Mouse (Mus musculus): ENCODE measurements around the gene Neu1. TPM values are rescaled to one million over a fixed set of nuclear protein-coding genes. Genes with fewer than 3 reads are reported as not detected.
A peak's percentile ranks its signal among the peaks of the same experiment; 100 is the strongest.
"Not testable (repeated sequence)": the region's sequence is repeated elsewhere in the genome, so short reads cannot be mapped to it uniquely, and the experiment has no call there.

Neu1 gene
- polyA plus RNA-seq, 1 experiment from 2014 or later = 226 TPM

DNA sequence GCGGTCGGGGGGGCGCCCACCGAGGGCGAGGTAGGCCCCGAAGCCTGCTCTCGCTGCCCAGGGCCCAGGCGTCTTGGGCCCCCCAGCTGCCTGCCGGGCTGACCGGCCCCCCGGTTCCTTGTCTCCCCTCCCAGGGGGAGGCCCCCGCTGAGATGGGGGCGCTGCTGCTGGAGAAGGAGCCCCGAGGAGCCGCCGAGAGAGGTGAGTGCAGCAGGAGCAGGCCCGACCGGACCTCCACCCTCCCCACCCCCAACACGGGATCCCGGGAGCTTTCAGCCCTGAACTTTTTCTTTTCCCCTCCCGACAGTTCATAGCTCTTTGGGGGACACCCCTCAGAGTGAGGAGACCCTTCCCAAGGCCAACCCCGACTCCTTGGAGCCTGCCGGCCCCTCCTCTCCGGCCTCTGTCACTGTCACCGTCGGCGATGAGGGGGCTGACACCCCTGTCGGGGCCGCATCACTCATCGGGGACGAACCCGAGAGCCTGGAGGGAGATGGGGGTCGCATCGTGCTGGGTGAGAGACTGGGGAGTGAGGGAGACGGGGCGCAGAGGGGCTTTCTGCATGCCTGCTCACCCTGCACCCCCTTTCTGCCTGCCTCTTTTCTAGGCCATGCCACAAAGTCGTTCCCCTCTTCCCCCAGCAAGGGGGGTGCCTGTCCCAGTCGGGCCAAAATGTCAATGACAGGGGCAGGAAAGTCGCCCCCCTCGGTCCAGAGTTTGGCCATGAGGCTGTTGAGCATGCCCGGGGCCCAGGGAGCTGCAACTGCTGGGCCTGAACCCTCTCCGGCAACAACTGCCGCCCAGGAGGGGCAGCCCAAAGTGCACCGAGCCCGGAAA lies 31.8 kb upstream of the Neu1 start:
- WGBS = under 1% methylated on average over 40 of the region's 45 CpGs
- peaks cover 23% of the 10 kb centered on the region for H3K4me1 ChIP-seq (ENCODE audit: control insufficient read depth, insufficient read depth, low read length)
- peak overlapping the region; percentile 83 for H3K4me2 ChIP-seq (ENCODE audit: low read depth, low read length)
- ATAC-seq = peak; percentile 14; the same call in 1 of the 2 replicates
- no peaks in the 10 kb centered on the region for H3K27me3 ChIP-seq (replicated peaks; ENCODE audit: control insufficient read depth, insufficient read depth, low read length)
- H3K9me3 ChIP-seq (ENCODE audit: control insufficient read depth, low read length) = no peaks in the 10 kb centered on the region
- H3K27ac ChIP-seq (ENCODE audit: low read length) = peak overlapping the region; percentile 94
- peaks cover 19% of the 10 kb centered on the region for H3K36me3 ChIP-seq (ENCODE audit: control insufficient read depth, insufficient read depth, low read length)
- peak overlapping the region; percentile 94 for H3K4me3 ChIP-seq (ENCODE audit: low read length)
- peak overlapping the region; percentile 99 for H3K9ac ChIP-seq (ENCODE audit: low read depth, low read length)

GRCm38 (mm10) chr17:34899890-34900243 lies 31.2 kb upstream of the Neu1 start:
- Histone ChIP-seq H3K9ac (ENCODE audit: low read depth, low read length) (peak overlapping the region; percentile 99), H3K27me3 (replicated peaks; ENCODE audit: control insufficient read depth, insufficient read depth, low read length) (no peaks in the 10 kb centered on the region), H3K4me1 (ENCODE audit: control insufficient read depth, insufficient read depth, low read length) (peaks cover 23% of the 10 kb centered on the region), H3K4me2 (ENCODE audit: low read depth, low read length) (peak overlapping the region; percentile 83), H3K36me3 (ENCODE audit: control insufficient read depth, insufficient read depth, low read length) (peaks cover 19% of the 10 kb centered on the region), H3K27ac (ENCODE audit: low read length) (peak overlapping the region; percentile 94), H3K4me3 (ENCODE audit: low read length) (peak overlapping the region; percentile 94), H3K9me3 (ENCODE audit: control insufficient read depth, low read length) (no peaks in the 10 kb centered on the region)
- WGBS = under 1% methylated on average over 5 of the region's 5 CpGs
- no peak for ATAC-seq

- not testable (repeated sequence) for H3K9ac ChIP-seq (ENCODE audit: low read depth, low read length); H3K4me3 ChIP-seq (ENCODE audit: low read length); H3K9me3 ChIP-seq (ENCODE audit: control insufficient read depth, low read length); H3K27me3 ChIP-seq (replicated peaks; ENCODE audit: control insufficient read depth, insufficient read depth, low read length); H3K4me2 ChIP-seq (ENCODE audit: low read depth, low read length); ATAC-seq; H3K27ac ChIP-seq (ENCODE audit: low read length)
- peaks cover 16% of the 10 kb centered on the region for H3K4me1 ChIP-seq (ENCODE audit: control insufficient read depth, insufficient read depth, low read length)
- H3K36me3 ChIP-seq (ENCODE audit: control insufficient read depth, insufficient read depth, low read length) = peaks cover 23% of the 10 kb centered on the region
Measured at GRCm38 (mm10) chr17:34900826-34901225, 30.2 kb upstream of the Neu1 start.

DNA sequence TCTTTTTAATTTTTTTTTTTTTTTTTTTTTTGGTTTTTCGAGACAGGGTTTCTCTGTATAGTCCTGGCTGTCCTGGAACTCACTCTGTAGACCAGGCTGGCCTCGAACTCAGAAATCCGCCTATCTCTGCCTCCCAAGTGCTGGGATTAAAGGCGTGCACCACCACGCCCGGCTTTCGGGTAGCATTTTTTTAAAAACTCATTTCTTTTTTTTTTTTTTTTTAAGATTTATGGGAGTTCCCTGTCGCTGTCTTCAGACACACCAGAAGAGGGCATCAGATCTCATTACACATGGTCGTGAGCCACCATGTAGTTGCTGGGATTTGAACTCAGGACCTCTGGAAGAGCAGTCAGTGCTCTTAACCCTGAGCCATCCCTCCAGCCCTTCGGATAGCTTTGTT lies 29.1 kb upstream of the Neu1 start:
- not testable (repeated sequence) for H3K27ac ChIP-seq (ENCODE audit: low read length); H3K27me3 ChIP-seq (replicated peaks; ENCODE audit: control insufficient read depth, insufficient read depth, low read length); H3K4me2 ChIP-seq (ENCODE audit: low read depth, low read length); H3K4me1 ChIP-seq (ENCODE audit: control insufficient read depth, insufficient read depth, low read length); H3K9ac ChIP-seq (ENCODE audit: low read depth, low read length); H3K9me3 ChIP-seq (ENCODE audit: control insufficient read depth, low read length); ATAC-seq; H3K4me3 ChIP-seq (ENCODE audit: low read length)
- peaks cover 26% of the 10 kb centered on the region for H3K36me3 ChIP-seq (ENCODE audit: control insufficient read depth, insufficient read depth, low read length)
- WGBS = 85% methylated on average over 9 of the region's 10 CpGs

DNA sequence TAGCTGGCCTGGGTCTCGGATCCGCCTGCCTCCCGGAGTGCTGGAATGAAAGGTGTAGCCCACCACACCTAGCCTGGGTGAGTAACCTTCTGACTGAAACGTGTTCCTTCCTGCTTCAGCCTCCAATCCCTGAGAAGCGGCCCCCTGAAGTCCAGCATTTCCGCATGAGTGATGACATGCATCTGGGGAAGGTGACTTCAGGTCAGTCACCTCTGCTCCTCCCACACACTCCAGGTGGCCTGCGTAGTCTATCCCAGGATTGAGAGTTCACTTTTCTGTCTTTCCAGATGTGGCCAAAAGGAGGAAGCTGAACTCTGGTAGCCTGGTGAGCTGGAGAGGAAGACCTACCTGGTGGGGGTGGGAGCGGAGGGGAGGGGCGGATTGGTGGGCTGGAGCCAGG lies 28.2 kb upstream of the Neu1 start:
- no peaks in the 10 kb centered on the region for H3K9me3 ChIP-seq (ENCODE audit: control insufficient read depth, low read length)
- no peak overlapping the region for H3K4me2 ChIP-seq (ENCODE audit: low read depth, low read length)
- H3K27me3 ChIP-seq (replicated peaks; ENCODE audit: control insufficient read depth, insufficient read depth, low read length) = no peaks in the 10 kb centered on the region
- no peak overlapping the region for H3K4me3 ChIP-seq (ENCODE audit: low read length)
- peaks cover 32% of the 10 kb centered on the region for H3K36me3 ChIP-seq (ENCODE audit: control insufficient read depth, insufficient read depth, low read length)
- peaks cover 8% of the 10 kb centered on the region; the same call in 1 of the 2 replicates for H3K4me1 ChIP-seq (ENCODE audit: control insufficient read depth, insufficient read depth, low read length)
- 0 out of 2 replicates have a peak overlapping the region, but pooled peaks have one; percentile 30 for H3K9ac ChIP-seq (ENCODE audit: low read depth, low read length)
- no peak for ATAC-seq
- H3K27ac ChIP-seq (ENCODE audit: low read length) = no peak overlapping the region
- WGBS = 78% methylated on average over 9 of the region's 9 CpGs

DNA sequence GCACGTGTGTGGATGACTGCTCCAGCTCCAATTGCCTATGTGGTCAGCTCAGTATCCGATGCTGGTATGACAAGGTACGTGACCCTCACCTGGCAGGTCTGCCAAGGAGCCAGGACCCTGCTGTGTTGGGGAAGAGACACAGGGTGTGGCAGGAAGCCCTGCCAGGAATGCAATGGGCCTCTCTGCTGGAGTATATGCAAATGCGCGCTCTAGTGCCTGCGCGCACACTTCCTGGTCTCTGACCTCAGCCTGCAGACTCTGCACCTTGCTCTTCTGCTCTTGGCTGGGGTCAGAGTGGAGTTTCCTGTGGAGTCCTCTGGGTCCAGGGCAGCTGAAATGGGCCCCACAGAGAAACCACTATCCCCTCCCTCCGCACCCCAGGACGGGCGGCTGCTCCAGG lies 20.1 kb upstream of the Neu1 start:
- peak overlapping the region; percentile 88 for H3K27ac ChIP-seq (ENCODE audit: low read length)
- 68% methylated on average over 10 of the region's 10 CpGs for WGBS
- peak; percentile 74 for ATAC-seq

GRCm38 (mm10) chr17:34911945-34912351 lies 19.1 kb upstream of the Neu1 start:
- Histone ChIP-seq H3K36me3 (ENCODE audit: control insufficient read depth, insufficient read depth, low read length) (peaks cover 33% of the 10 kb centered on the region), H3K9me3 (ENCODE audit: control insufficient read depth, low read length) (no peaks in the 10 kb centered on the region), H3K27ac (ENCODE audit: low read length) (no peak overlapping the region), H3K27me3 (replicated peaks; ENCODE audit: control insufficient read depth, insufficient read depth, low read length) (no peaks in the 10 kb centered on the region), H3K4me2 (ENCODE audit: low read depth, low read length) (no peak overlapping the region), H3K9ac (ENCODE audit: low read depth, low read length) (no peak overlapping the region), H3K4me3 (ENCODE audit: low read length) (no peak overlapping the region), H3K4me1 (ENCODE audit: control insufficient read depth, insufficient read depth, low read length) (peaks cover 19% of the 10 kb centered on the region; the same call in 1 of the 2 replicates)
- peak; percentile 43 for ATAC-seq
- WGBS = 39% methylated on average over 5 of the region's 5 CpGs

More for the DNA sequence above, 20.1 kb upstream of the Neu1 start:
- Histone ChIP-seq H3K4me1 (ENCODE audit: control insufficient read depth, insufficient read depth, low read length) (peaks cover 15% of the 10 kb centered on the region; the same call in 1 of the 2 replicates), H3K4me3 (ENCODE audit: low read length) (peak overlapping the region; percentile 15; the same call in 1 of the 2 replicates), H3K36me3 (ENCODE audit: control insufficient read depth, insufficient read depth, low read length) (peaks cover 41% of the 10 kb centered on the region), H3K4me2 (ENCODE audit: low read depth, low read length) (no peak overlapping the region), H3K27me3 (replicated peaks; ENCODE audit: control insufficient read depth, insufficient read depth, low read length) (no peaks in the 10 kb centered on the region), H3K9ac (ENCODE audit: low read depth, low read length) (peak overlapping the region; percentile 31), H3K9me3 (ENCODE audit: control insufficient read depth, low read length) (no peaks in the 10 kb centered on the region)

DNA sequence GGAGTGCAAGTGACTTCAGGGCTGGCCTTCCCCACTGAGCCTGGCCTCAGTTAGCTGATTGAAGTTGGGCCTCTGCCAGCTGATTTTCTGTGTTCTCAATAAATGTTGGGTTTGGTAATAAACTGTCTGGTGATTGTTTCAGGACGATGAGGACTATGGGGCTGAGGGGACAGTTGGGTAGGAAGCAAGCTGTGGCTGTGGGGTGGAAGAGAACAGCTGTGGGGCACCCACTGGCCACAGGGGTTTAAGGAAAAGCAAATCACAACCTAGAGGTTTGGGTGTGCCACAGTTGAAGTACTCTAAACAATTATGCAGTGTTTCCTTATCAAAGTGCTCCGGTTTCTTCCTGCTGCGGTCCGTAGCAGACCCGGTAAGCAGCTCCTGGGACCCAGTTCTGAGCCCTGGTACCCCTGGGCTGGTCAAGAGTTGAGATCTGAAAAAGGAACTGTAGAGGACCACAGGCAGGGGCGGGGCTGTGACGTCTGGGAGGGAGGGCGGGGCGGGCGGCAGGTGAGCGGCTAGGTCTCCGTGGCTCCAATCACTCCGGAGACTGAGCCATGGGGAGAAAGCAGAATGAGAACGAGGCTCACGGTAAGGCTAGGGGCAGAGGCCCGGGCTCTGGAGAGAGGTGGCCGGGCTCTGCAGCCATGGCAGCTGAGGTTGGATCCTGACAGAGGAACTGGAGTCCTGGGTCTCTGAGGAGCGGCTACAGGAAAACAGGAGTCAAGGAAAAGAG lies 17.0 kb upstream of the Neu1 start, which contains the start of gene Slc44a4:
Gene Slc44a4, plus strand, starts transcription at position 537 of the 736 bp plus-strand sequence.
- peaks cover 25% of the 10 kb centered on the region; the same call in 1 of the 2 replicates for H3K4me1 ChIP-seq (ENCODE audit: control insufficient read depth, insufficient read depth, low read length)
- peaks cover 15% of the 10 kb centered on the region for H3K36me3 ChIP-seq (ENCODE audit: control insufficient read depth, insufficient read depth, low read length)
- H3K27me3 ChIP-seq (replicated peaks; ENCODE audit: control insufficient read depth, insufficient read depth, low read length) = no peaks in the 10 kb centered on the region
- no peaks in the 10 kb centered on the region for H3K9me3 ChIP-seq (ENCODE audit: control insufficient read depth, low read length)
- H3K9ac ChIP-seq (ENCODE audit: low read depth, low read length) = peak within 1 kb of the TSS; percentile 70
- peak within 1 kb of the TSS; percentile 52 for H3K4me2 ChIP-seq (ENCODE audit: low read depth, low read length)
- H3K4me3 ChIP-seq (ENCODE audit: low read length) = peak within 1 kb of the TSS; percentile 45
- H3K27ac ChIP-seq (ENCODE audit: low read length) = peak within 1 kb of the TSS; percentile 89
- ATAC-seq = peak; percentile 49
- WGBS = 30% methylated on average over 18 of the region's 18 CpGs

DNA sequence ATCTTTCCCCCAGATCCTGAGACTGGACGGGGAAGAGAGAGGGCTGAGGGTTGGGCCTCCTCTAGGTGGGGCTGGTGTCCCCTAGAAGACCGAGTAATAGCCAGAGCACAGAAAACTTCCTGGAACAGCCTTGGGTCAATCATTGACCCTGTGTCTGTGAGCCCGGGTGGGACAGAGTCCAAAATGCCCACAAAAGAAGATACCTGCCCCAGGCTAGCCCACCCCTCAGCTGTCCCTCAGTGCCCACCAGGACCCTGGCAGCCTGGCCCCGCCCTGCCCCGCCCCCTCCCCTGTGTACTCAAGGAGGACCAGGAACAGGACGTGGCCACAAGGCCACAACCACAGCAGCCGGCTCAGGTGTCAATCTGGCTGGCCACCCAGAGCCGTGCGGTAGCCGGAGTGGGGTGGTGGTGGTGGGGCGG lies 15.6 kb upstream of the Neu1 start:
- H3K4me1 ChIP-seq (ENCODE audit: control insufficient read depth, insufficient read depth, low read length) = peaks cover 25% of the 10 kb centered on the region; the same call in 1 of the 2 replicates
- WGBS = 17% methylated on average over 11 of the region's 11 CpGs
- H3K9ac ChIP-seq (ENCODE audit: low read depth, low read length) = peak overlapping the region; percentile 71
- H3K27ac ChIP-seq (ENCODE audit: low read length) = peak overlapping the region; percentile 89
- ATAC-seq = peak; percentile 71
- no peaks in the 10 kb centered on the region for H3K27me3 ChIP-seq (replicated peaks; ENCODE audit: control insufficient read depth, insufficient read depth, low read length)
- H3K9me3 ChIP-seq (ENCODE audit: control insufficient read depth, low read length) = no peaks in the 10 kb centered on the region
- peak overlapping the region; percentile 52 for H3K4me2 ChIP-seq (ENCODE audit: low read depth, low read length)
- H3K4me3 ChIP-seq (ENCODE audit: low read length) = peak overlapping the region; percentile 45
- peaks cover 14% of the 10 kb centered on the region for H3K36me3 ChIP-seq (ENCODE audit: control insufficient read depth, insufficient read depth, low read length)

All from intestine, embryonic 16.5 days (tissue).